Mouse (Mus musculus) midbrain, embryonic 14.5 days (tissue): ENCODE data around the gene Krt6b. TPM values are rescaled to one million over a fixed set of nuclear protein-coding genes. Genes with fewer than 3 reads are reported as not detected.
"Not testable (repeated sequence)": the region's sequence is repeated elsewhere in the genome, so short reads cannot be mapped to it uniquely, and the experiment has no call there.

Experiments
- ATAC-seq: fragments of 200-750 bp; cut with Nextera tagmentation; 2 replicates; pipeline ENCODE4 v1.8.0; 2017; ENCODE audit warnings: moderate number of reproducible peaks, moderate library complexity; ENCODE audit not compliant: low FRiP score, low TSS enrichment
- DNase-seq: peaks from one replicate; pipeline ENCODE4 v3.0.0-alpha.2; 2015
- H3K27ac ChIP-seq: fragments of 300-500 bp; sonication (generic); replicated peaks from 2 replicates; pipeline ENCODE4 v1.5.1; 2014; ENCODE audit warnings: mild to moderate bottlenecking, low read depth, low read length, moderate library complexity
- H3K27me3 ChIP-seq: fragments of 300-500 bp; sonication (generic); 2 replicates; pipeline ENCODE4 v1.6.1; 2014; ENCODE audit warnings: low read length, control low read depth, mixed read lengths; ENCODE audit not compliant: control insufficient read depth, insufficient read depth
- H3K36me3 ChIP-seq: fragments of 300-500 bp; sonication (generic); 2 replicates; pipeline ENCODE4 v1.6.1; 2014; ENCODE audit warnings: low read length, control low read depth; ENCODE audit not compliant: control insufficient read depth, insufficient read depth
- H3K4me1 ChIP-seq: fragments of 300-500 bp; sonication (generic); 2 replicates; pipeline ENCODE4 v1.6.1; 2014; ENCODE audit warnings: mild to moderate bottlenecking, antibody characterized with exemption, low read length, control low read depth; ENCODE audit not compliant: control insufficient read depth, insufficient read depth
- H3K4me2 ChIP-seq: fragments of 300-500 bp; sonication (generic); 2 replicates; pipeline ENCODE4 v1.6.1; 2014; ENCODE audit warnings: mild to moderate bottlenecking, low read length, moderate library complexity
- H3K4me3 ChIP-seq: fragments of 300-500 bp; sonication (generic); replicated peaks from 2 replicates; pipeline ENCODE4 v1.5.1; 2014; ENCODE audit warnings: low read depth, low read length
- H3K9ac ChIP-seq: fragments of 300-500 bp; sonication (generic); replicated peaks from 2 replicates; pipeline ENCODE4 v1.6.1; 2014; ENCODE audit warnings: mild to moderate bottlenecking, low read length, moderate library complexity
- H3K9me3 ChIP-seq: fragments of 300-500 bp; sonication (generic); 2 replicates; pipeline ENCODE4 v1.6.1; 2016; ENCODE audit warnings: low read length, control low read depth, mixed read lengths; ENCODE audit not compliant: control insufficient read depth
- WGBS: fragments of 180-500 bp; shearing (Covaris S2); extraction: QIAGEN DNeasy Blood & Tissue Kit; methylation state at CpG from one replicate; pipeline ENCODE4 v1.1.7; 2014; 5-methylcytosine and 5-hydroxymethylcytosine counted together
- polyA plus RNA-seq: library from polyadenylated mRNA; unstranded; fragments of >200 nt; fragmentation: Nextera tagmentation; extraction: Ambion mirVana; gene quantifications from 2 replicates; pipeline ENCODE4 v1.2.1, GENCODE M21; 2014

Gene Krt6b
- polyA plus RNA-seq, 1 experiment from 2014 or later: not detected

- Histone ChIP-seq H3K4me1 (no peaks in the 10 kb centered on the region), H3K9ac (no peak overlapping the region), H3K27me3 (no peaks in the 10 kb centered on the region), H3K4me2 (no peak overlapping the region), H3K9me3 (no peaks in the 10 kb centered on the region), H3K27ac (no peak overlapping the region), H3K4me3 (no peak overlapping the region), H3K36me3 (no peaks in the 10 kb centered on the region)
- DNase-seq: no peak
- no peak for ATAC-seq
- 13% methylated on average over 2 of the region's 2 CpGs for WGBS
These were observed 22.3 kb upstream of the Krt6b start for GRCm38 (mm10) chr15:101702380-101702779.

- Histone ChIP-seq H3K36me3 (no peaks in the 10 kb centered on the region), H3K27ac (no peak overlapping the region), H3K4me1 (no peaks in the 10 kb centered on the region), H3K27me3 (no peaks in the 10 kb centered on the region), H3K9ac (no peak overlapping the region), H3K4me3 (no peak overlapping the region), H3K9me3 (no peaks in the 10 kb centered on the region), H3K4me2 (no peak overlapping the region)
- ATAC-seq (no peak), DNase-seq (no peak)
- 85% methylated on average over 8 of the region's 8 CpGs for WGBS
These were observed 19.8 kb upstream of the Krt6b start for GRCm38 (mm10) chr15:101699866-101700265.

- no peak overlapping the region for H3K27ac ChIP-seq
- H3K27me3 ChIP-seq: no peaks in the 10 kb centered on the region
- no peak for DNase-seq
- no peaks in the 10 kb centered on the region for H3K9me3 ChIP-seq
- ATAC-seq: no peak
- no peak overlapping the region for H3K4me3 ChIP-seq
- no peak overlapping the region for H3K4me2 ChIP-seq
- no peaks in the 10 kb centered on the region for H3K4me1 ChIP-seq
- 69% methylated on average over 3 of the region's 3 CpGs for WGBS
- H3K36me3 ChIP-seq: no peaks in the 10 kb centered on the region
- no peak overlapping the region for H3K9ac ChIP-seq
These were observed 19.1 kb upstream of the Krt6b start for GRCm38 (mm10) chr15:101699192-101699591.

GRCm38 (mm10) chr15:101697326-101698188 is 17.5 kb upstream of the Krt6b start:
- WGBS: 70% methylated on average over 8 of the region's 8 CpGs
- Histone ChIP-seq H3K9ac (no peak overlapping the region), H3K4me3 (no peak overlapping the region), H3K27ac (no peak overlapping the region), H3K27me3 (no peaks in the 10 kb centered on the region), H3K4me1 (no peaks in the 10 kb centered on the region), H3K9me3 (no peaks in the 10 kb centered on the region), H3K36me3 (no peaks in the 10 kb centered on the region), H3K4me2 (no peak overlapping the region)
- no peak for ATAC-seq
- no peak for DNase-seq

GRCm38 (mm10) chr15:101694207-101694606 is 14.1 kb upstream of the Krt6b start, which contains the start of gene Krt6a:
TSS of gene Krt6a (minus strand) at chr15:101694307.
- DNase-seq: no peak
- Histone ChIP-seq H3K27me3 (no peaks in the 10 kb centered on the region), H3K9ac (no peak within 1 kb of the TSS), H3K36me3 (no peaks in the 10 kb centered on the region), H3K4me3 (no peak within 1 kb of the TSS), H3K4me2 (no peak within 1 kb of the TSS), H3K4me1 (no peaks in the 10 kb centered on the region), H3K27ac (no peak within 1 kb of the TSS), H3K9me3 (no peaks in the 10 kb centered on the region)
- no peak for ATAC-seq
- WGBS: 84% methylated on average over 5 of the region's 5 CpGs

GRCm38 (mm10) chr15:101690460-101690859 is 10.4 kb upstream of the Krt6b start:
- H3K4me1 ChIP-seq, H3K9ac ChIP-seq, H3K4me2 ChIP-seq, H3K27me3 ChIP-seq, ATAC-seq, H3K36me3 ChIP-seq, H3K4me3 ChIP-seq, DNase-seq, H3K9me3 ChIP-seq, H3K27ac ChIP-seq: not testable (repeated sequence)
- 85% methylated on average over 5 of the region's 5 CpGs for WGBS

GRCm38 (mm10) chr15:101688161-101688560 is 8.1 kb upstream of the Krt6b start:
- WGBS: 61% methylated on average over 2 of the region's 2 CpGs
- no peak overlapping the region for H3K4me3 ChIP-seq
- H3K36me3 ChIP-seq: no peaks in the 10 kb centered on the region
- no peaks in the 10 kb centered on the region for H3K4me1 ChIP-seq
- no peak overlapping the region for H3K9ac ChIP-seq
- no peaks in the 10 kb centered on the region for H3K27me3 ChIP-seq
- H3K4me2 ChIP-seq: no peak overlapping the region
- DNase-seq: no peak
- no peak overlapping the region for H3K27ac ChIP-seq
- no peaks in the 10 kb centered on the region for H3K9me3 ChIP-seq
- no peak for ATAC-seq

GRCm38 (mm10) chr15:101675978-101676377 is 4.1 kb downstream of the Krt6b start:
- no peaks in the 10 kb centered on the region for H3K9me3 ChIP-seq
- H3K4me1 ChIP-seq: no peaks in the 10 kb centered on the region
- ATAC-seq: no peak
- no peaks in the 10 kb centered on the region for H3K36me3 ChIP-seq
- H3K4me3 ChIP-seq: no peak overlapping the region
- H3K27me3 ChIP-seq: no peaks in the 10 kb centered on the region
- H3K4me2 ChIP-seq: no peak overlapping the region
- no peak overlapping the region for H3K9ac ChIP-seq
- H3K27ac ChIP-seq: no peak overlapping the region
- no peak for DNase-seq
- 92% methylated on average over 1 of the region's 1 CpGs for WGBS

GRCm38 (mm10) chr15:101652736-101653265 is 27.3 kb downstream of the Krt6b start:
- H3K27me3 ChIP-seq: no peaks in the 10 kb centered on the region
- no peak overlapping the region for H3K4me3 ChIP-seq
- WGBS: 87% methylated on average over 5 of the region's 5 CpGs
- H3K36me3 ChIP-seq: no peaks in the 10 kb centered on the region
- no peak overlapping the region for H3K4me2 ChIP-seq
- DNase-seq (no peak), ATAC-seq (no peak)
- no peaks in the 10 kb centered on the region for H3K4me1 ChIP-seq
- no peaks in the 10 kb centered on the region for H3K9me3 ChIP-seq
- H3K9ac ChIP-seq: no peak overlapping the region
- no peak overlapping the region for H3K27ac ChIP-seq
